Mouse (Mus musculus) stomach, embryonic 15.5 days (tissue): ENCODE measurements around the gene Rpl3. TPM values are rescaled to one million over a fixed set of nuclear protein-coding genes. Genes with fewer than 3 reads are reported as not detected.

Experiments
- ATAC-seq: fragments of 200-750 bp; cut with Nextera tagmentation; 2 replicates; pipeline ENCODE4 v1.8.0; 2017; ENCODE audit warnings: low read depth, moderate number of reproducible peaks, moderate TSS enrichment; ENCODE audit not compliant: insufficient read depth, low FRiP score
- H3K27ac ChIP-seq: fragments of 300-500 bp; sonication (generic); 2 replicates; pipeline ENCODE4 v1.5.1; 2015; ENCODE audit warnings: mild to moderate bottlenecking, inconsistent platforms
- H3K27me3 ChIP-seq: fragments of 300-500 bp; sonication (generic); replicated peaks from 2 replicates; pipeline ENCODE4 v1.6.1; 2015; ENCODE audit warnings: inconsistent platforms
- H3K36me3 ChIP-seq: fragments of 300-500 bp; sonication (generic); 2 replicates; pipeline ENCODE4 v1.6.1; 2015; ENCODE audit warnings: inconsistent platforms
- H3K4me1 ChIP-seq: fragments of 300-500 bp; sonication (generic); 2 replicates; pipeline ENCODE4 v1.6.1; 2015; ENCODE audit warnings: inconsistent platforms
- H3K4me2 ChIP-seq: fragments of 300-500 bp; sonication (generic); 2 replicates; pipeline ENCODE4 v1.6.1; 2015; ENCODE audit warnings: mild to moderate bottlenecking, inconsistent platforms
- H3K4me3 ChIP-seq: fragments of 300-500 bp; sonication (generic); replicated peaks from 2 replicates; pipeline ENCODE4 v1.5.1; 2015; ENCODE audit warnings: inconsistent platforms
- H3K9ac ChIP-seq: fragments of 300-500 bp; sonication (generic); 2 replicates; pipeline ENCODE4 v1.6.1; 2015; ENCODE audit warnings: inconsistent platforms
- H3K9me3 ChIP-seq: fragments of 300-500 bp; sonication (generic); 2 replicates; pipeline ENCODE4 v1.6.1; 2016; ENCODE audit warnings: inconsistent platforms
- WGBS: fragments of 180-500 bp; shearing (Covaris S2); methylation state at CpG from one replicate; pipeline ENCODE4 v1.1.7; 2015; 5-methylcytosine and 5-hydroxymethylcytosine counted together
- polyA plus RNA-seq: library from polyadenylated mRNA; unstranded; fragments of >200 nt; fragmentation: Nextera tagmentation; extraction: Ambion mirVana; gene quantifications from 2 replicates; pipeline ENCODE4 v1.2.1, GENCODE M21; 2015

Rpl3 gene
- polyA plus RNA-seq, 1 experiment from 2014 or later = 883 TPM

- peak overlapping the region; percentile 70 for H3K4me3 ChIP-seq
- ATAC-seq = peak; percentile 93
- peaks cover 23% of the 10 kb centered on the region for H3K4me1 ChIP-seq
- H3K27me3 ChIP-seq = no peaks in the 10 kb centered on the region
- H3K27ac ChIP-seq = peak overlapping the region; percentile 91
- H3K9me3 ChIP-seq = no peaks in the 10 kb centered on the region
- peak overlapping the region; percentile 74 for H3K4me2 ChIP-seq
- WGBS = under 1% methylated on average over 30 of the region's 30 CpGs
- H3K36me3 ChIP-seq = peaks cover 26% of the 10 kb centered on the region
- H3K9ac ChIP-seq = peak overlapping the region; percentile 89
These were observed 8.4 kb downstream of the Rpl3 start for GRCm38 (mm10) chr15:80083276-80083731.

DNA sequence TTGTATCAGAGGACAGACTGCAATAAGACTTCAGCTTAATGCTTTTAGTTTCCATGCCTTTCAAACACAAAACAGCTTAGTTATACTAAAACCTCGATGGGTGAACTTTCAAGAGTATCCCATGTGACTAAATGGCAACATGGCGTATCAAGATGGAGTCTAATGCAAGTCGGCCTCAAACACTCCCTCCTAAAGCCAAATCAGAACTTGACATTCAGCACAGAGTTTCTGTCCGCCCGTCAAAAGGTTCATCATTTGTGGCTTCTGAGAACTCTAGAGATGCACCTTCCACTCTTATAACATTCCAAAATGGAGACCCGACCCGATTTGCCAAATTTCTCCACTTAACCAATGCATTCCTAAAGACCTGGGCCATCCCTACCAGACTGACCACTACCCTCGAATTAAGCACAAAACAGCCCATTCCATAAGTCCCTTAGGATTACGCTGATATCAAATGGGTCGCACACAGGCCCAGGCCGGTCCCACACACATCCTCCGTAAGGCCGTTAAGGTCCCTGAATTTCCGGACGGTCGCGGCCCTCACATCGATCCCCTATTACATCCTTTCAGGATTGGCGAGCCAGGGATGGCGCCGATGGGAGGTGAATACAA is 8.9 kb downstream of the Rpl3 start:
- H3K9ac ChIP-seq = peak overlapping the region; percentile 89
- H3K36me3 ChIP-seq = peaks cover 31% of the 10 kb centered on the region
- no peaks in the 10 kb centered on the region for H3K9me3 ChIP-seq
- peaks cover 23% of the 10 kb centered on the region for H3K4me1 ChIP-seq
- under 1% methylated on average over 21 of the region's 21 CpGs for WGBS
- no peaks in the 10 kb centered on the region for H3K27me3 ChIP-seq
- H3K4me3 ChIP-seq = peak overlapping the region; percentile 70
- peak overlapping the region; percentile 88 for H3K27ac ChIP-seq
- no peak for ATAC-seq
- peak overlapping the region; percentile 74 for H3K4me2 ChIP-seq

DNA sequence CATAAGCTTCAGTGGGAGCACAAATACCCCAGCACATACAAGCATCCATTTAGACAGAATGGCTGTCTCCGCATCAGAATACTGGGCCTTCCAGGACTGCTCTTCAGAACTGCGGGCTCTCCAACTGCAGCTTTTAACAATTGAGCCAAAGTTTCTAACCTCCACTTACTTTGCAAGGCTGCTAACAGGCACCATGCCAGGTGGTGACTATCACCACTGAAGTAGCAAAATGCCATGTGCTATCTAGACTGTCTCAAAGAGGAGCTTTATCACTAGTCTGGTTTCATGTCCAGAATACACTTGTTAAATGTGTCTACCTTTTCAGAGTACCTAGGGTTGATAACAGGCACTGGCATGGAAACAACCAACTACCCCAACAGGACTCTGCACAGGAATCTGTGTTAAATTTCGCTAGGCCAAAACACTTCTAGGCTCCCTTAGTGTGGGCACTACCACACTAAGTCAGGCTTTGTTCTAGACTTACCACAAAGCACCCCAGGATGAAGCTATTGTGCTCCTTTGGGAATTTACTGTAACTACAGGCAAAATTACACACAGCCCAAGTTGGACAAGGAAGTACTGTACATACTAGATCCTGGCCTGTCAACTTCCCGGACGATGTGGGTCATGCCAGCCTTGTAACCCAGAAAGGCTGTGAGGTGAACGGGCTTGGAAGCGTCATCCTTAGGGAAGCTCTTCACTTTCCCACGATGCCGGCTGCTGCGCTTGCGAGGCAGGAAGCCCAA is 9.7 kb downstream of the Rpl3 start:
- Histone ChIP-seq H3K4me3 (peak overlapping the region; percentile 70), H3K36me3 (peaks cover 36% of the 10 kb centered on the region), H3K9ac (peak overlapping the region; percentile 89), H3K4me2 (peak overlapping the region; percentile 74), H3K27me3 (no peaks in the 10 kb centered on the region), H3K27ac (peak overlapping the region; percentile 88), H3K9me3 (no peaks in the 10 kb centered on the region), H3K4me1 (peaks cover 23% of the 10 kb centered on the region)
- ATAC-seq = no peak
- 7% methylated on average over 11 of the region's 11 CpGs for WGBS

DNA sequence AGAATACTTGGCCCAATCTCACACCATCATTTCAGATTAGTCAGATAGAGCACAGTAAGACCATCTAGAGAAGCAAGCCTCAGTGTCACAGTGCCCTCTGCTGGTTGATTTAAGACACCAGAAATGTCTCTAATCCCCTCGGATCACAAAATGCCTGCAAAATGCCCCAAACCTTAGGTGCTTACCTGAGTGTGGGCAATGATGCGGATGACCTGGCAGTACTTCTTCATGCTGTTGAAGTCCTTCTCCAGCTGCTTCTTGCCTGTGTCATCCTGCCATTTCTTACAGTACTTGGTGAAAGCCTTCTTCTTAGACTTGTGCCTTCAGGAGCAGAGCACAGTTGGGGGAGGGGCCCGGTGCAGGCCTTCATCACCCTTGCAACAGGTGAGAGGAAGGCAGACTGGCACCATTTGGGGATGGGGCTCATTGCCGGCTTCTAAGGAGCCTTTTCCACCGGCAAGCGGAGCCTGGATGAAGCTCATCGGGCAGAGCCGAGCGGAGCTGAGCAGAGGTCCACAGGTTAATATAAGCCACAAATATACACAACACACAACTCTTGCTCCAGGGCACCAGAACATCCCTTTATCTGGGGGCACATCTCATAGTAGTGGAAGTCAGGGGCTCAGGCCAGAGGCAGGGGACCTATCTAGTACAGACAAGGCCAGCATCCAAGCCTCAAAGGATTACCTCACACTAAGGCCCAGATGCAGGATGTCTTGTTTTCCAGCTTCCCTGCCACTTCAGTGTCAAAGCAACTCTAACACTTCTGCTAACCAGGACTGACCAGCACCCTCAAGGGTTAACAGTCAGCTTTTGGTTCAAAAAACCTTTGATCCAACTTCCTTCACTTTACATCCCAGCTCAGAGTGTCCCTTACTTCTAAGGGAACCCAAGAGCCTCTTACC is 10.7 kb downstream of the Rpl3 start:
- Histone ChIP-seq H3K27me3 (no peaks in the 10 kb centered on the region), H3K4me1 (peaks cover 25% of the 10 kb centered on the region), H3K9ac (peak overlapping the region; percentile 89), H3K4me2 (peak overlapping the region; percentile 74), H3K4me3 (peak overlapping the region; percentile 70), H3K9me3 (no peaks in the 10 kb centered on the region), H3K27ac (peak overlapping the region; percentile 28; the same call in 1 of the 2 replicates), H3K36me3 (peaks cover 41% of the 10 kb centered on the region)
- no peak for ATAC-seq
- 44% methylated on average over 9 of the region's 9 CpGs for WGBS

GRCm38 (mm10) chr15:80079954-80080353 is 11.7 kb downstream of the Rpl3 start:
- H3K4me1 ChIP-seq = peaks cover 28% of the 10 kb centered on the region
- ATAC-seq = no peak
- peaks cover 41% of the 10 kb centered on the region for H3K36me3 ChIP-seq
- H3K27me3 ChIP-seq = no peaks in the 10 kb centered on the region
- H3K9ac ChIP-seq = no peak overlapping the region
- peak overlapping the region; percentile 13; the same call in 1 of the 2 replicates for H3K4me3 ChIP-seq
- no peaks in the 10 kb centered on the region for H3K9me3 ChIP-seq
- 66% methylated on average over 3 of the region's 3 CpGs for WGBS
- 0 out of 2 replicates have a peak overlapping the region, but pooled peaks have one; percentile 74 for H3K4me2 ChIP-seq
- H3K27ac ChIP-seq = no peak overlapping the region

GRCm38 (mm10) chr15:80079129-80079668 is 12.5 kb downstream of the Rpl3 start:
- Histone ChIP-seq H3K27me3 (no peaks in the 10 kb centered on the region), H3K9me3 (no peaks in the 10 kb centered on the region), H3K4me2 (no peak overlapping the region), H3K9ac (no peak overlapping the region), H3K27ac (peak overlapping the region; percentile 51; the same call in 1 of the 2 replicates), H3K4me1 (peaks cover 28% of the 10 kb centered on the region), H3K36me3 (peaks cover 41% of the 10 kb centered on the region), H3K4me3 (peak overlapping the region; percentile 13; the same call in 1 of the 2 replicates)
- ATAC-seq = no peak
- 92% methylated on average over 5 of the region's 5 CpGs for WGBS

- no peak overlapping the region for H3K4me3 ChIP-seq
These were observed 13.4 kb downstream of the Rpl3 start for GRCm38 (mm10) chr15:80078058-80078814.

GRCm38 (mm10) chr15:80076338-80077136 is 15.1 kb downstream of the Rpl3 start:
- H3K27me3 ChIP-seq = no peaks in the 10 kb centered on the region
- H3K27ac ChIP-seq = peak overlapping the region; percentile 79
- WGBS = 11% methylated on average over 2 of the region's 2 CpGs
- H3K9me3 ChIP-seq = no peaks in the 10 kb centered on the region
- H3K4me1 ChIP-seq = peaks cover 29% of the 10 kb centered on the region
- no peak overlapping the region for H3K9ac ChIP-seq
- peaks cover 41% of the 10 kb centered on the region for H3K36me3 ChIP-seq
- peak; percentile 34 for ATAC-seq
- no peak overlapping the region for H3K4me2 ChIP-seq
- H3K4me3 ChIP-seq = no peak overlapping the region

More at GRCm38 (mm10) chr15:80078058-80078814, 13.4 kb downstream of the Rpl3 start:
- H3K9me3 ChIP-seq = no peaks in the 10 kb centered on the region
- 69% methylated on average over 11 of the region's 11 CpGs for WGBS
- H3K27ac ChIP-seq = peak overlapping the region; percentile 1; the same call in 1 of the 2 replicates
- H3K9ac ChIP-seq = no peak overlapping the region
- peaks cover 28% of the 10 kb centered on the region for H3K4me1 ChIP-seq
- ATAC-seq = no peak
- H3K4me2 ChIP-seq = no peak overlapping the region
- no peaks in the 10 kb centered on the region for H3K27me3 ChIP-seq
- peaks cover 41% of the 10 kb centered on the region for H3K36me3 ChIP-seq

DNA sequence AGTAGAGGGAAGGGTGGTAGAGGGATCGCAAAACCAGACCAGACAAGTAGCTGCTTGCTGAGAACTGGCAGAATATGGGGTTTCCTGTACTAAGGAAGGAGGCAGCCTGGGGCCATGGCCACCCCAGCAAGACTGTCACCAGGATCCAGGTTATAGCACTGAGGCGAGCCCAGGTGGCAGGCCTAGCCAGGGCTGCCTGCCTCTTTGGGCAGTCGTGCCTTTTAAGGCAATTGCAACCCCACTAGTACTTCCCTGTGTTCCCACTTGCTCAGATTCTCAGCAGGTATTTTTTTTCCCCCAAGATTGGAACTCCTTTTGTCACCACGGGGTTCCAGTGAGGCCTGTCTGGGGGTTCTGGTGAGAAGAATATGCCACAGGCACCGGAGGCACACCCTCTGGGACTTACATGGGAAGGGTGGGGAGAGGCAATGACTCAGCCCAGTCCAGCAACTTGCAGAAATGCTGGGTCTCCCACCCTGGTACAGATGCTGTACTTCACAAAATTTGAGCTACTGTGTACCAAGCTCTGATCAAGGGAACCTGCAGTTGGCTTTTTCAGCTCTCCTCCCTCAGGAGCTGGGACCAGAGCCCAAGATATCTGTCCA is 15.8 kb downstream of the Rpl3 start:
- Histone ChIP-seq H3K4me2 (no peak overlapping the region), H3K27ac (peak overlapping the region; percentile 79), H3K9ac (no peak overlapping the region), H3K4me1 (peaks cover 25% of the 10 kb centered on the region), H3K27me3 (no peaks in the 10 kb centered on the region), H3K4me3 (no peak overlapping the region), H3K9me3 (no peaks in the 10 kb centered on the region), H3K36me3 (peaks cover 36% of the 10 kb centered on the region)
- ATAC-seq = peak; percentile 38; the same call in 1 of the 2 replicates
- 28% methylated on average over 5 of the region's 5 CpGs for WGBS

DNA sequence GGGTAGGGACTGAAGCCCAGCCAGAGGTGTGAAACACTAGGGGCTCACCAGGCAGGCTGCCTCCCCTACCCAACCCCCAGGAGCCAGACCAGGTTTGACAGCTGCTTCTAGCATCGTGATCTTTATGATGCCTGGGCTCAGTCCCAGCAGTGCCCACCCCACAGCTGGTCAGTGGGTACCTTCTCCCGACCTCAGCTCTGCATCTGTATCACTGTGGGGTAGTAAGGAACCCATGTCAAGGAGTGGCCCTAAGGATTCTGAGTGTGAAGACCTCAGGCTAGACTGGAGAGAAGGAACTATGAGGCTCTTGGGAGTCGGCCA is 16.3 kb downstream of the Rpl3 start:
- Histone ChIP-seq H3K9ac (no peak overlapping the region), H3K36me3 (peaks cover 32% of the 10 kb centered on the region), H3K9me3 (no peaks in the 10 kb centered on the region), H3K4me1 (peaks cover 20% of the 10 kb centered on the region), H3K27ac (peak overlapping the region; percentile 79), H3K27me3 (no peaks in the 10 kb centered on the region), H3K4me3 (no peak overlapping the region), H3K4me2 (no peak overlapping the region)
- ATAC-seq = no peak
- WGBS = 30% methylated on average over 3 of the region's 3 CpGs
